Mouse (Mus musculus) embryonic facial prominence, embryonic 14.5 days (tissue): ENCODE results near the gene Camta1. TPM values are rescaled to one million over a fixed set of nuclear protein-coding genes. Genes with fewer than 3 reads are reported as not detected.

Experiments
- ATAC-seq: fragments of 200-750 bp; cut with Nextera tagmentation; 2 replicates; pipeline ENCODE4 v1.8.0; 2017; ENCODE audit warnings: low read depth, moderate number of reproducible peaks, moderate TSS enrichment
- DNase-seq: peaks from one replicate; pipeline ENCODE4 v3.0.0-alpha.2; 2015; ENCODE audit warnings: low spot score
- H3K27ac ChIP-seq: fragments of 300-500 bp; sonication (generic); replicated peaks from 2 replicates; pipeline ENCODE4 v1.5.1; 2014; ENCODE audit warnings: low read depth, mild to moderate bottlenecking, low read length, moderate library complexity
- H3K27me3 ChIP-seq: fragments of 300-500 bp; sonication (generic); replicated peaks from 2 replicates; pipeline ENCODE4 v1.6.1; 2014; ENCODE audit warnings: low read length; ENCODE audit not compliant: control insufficient read depth, insufficient read depth
- H3K36me3 ChIP-seq: fragments of 300-500 bp; sonication (generic); 2 replicates; pipeline ENCODE4 v1.6.1; 2014; ENCODE audit warnings: low read length, mixed read lengths; ENCODE audit not compliant: control insufficient read depth, insufficient read depth
- H3K4me1 ChIP-seq: fragments of 300-500 bp; sonication (generic); 2 replicates; pipeline ENCODE4 v1.6.1; 2014; ENCODE audit warnings: antibody characterized with exemption, low read length; ENCODE audit not compliant: control insufficient read depth, insufficient read depth
- H3K4me2 ChIP-seq: fragments of 300-500 bp; sonication (generic); 2 replicates; pipeline ENCODE4 v1.6.1; 2014; ENCODE audit warnings: low read depth, mild to moderate bottlenecking, low read length, moderate library complexity, mixed read lengths
- H3K4me3 ChIP-seq: fragments of 300-500 bp; sonication (generic); 2 replicates; pipeline ENCODE4 v1.5.1; 2014; ENCODE audit warnings: low read depth, mild to moderate bottlenecking, low read length
- H3K9ac ChIP-seq: fragments of 300-500 bp; sonication (generic); 2 replicates; pipeline ENCODE4 v1.6.1; 2014; ENCODE audit warnings: low read depth, mild to moderate bottlenecking, low read length, moderate library complexity, mixed read lengths
- H3K9me3 ChIP-seq: fragments of 300-500 bp; sonication (generic); 2 replicates; pipeline ENCODE4 v1.6.1; 2016; ENCODE audit warnings: low read length; ENCODE audit not compliant: control insufficient read depth
- WGBS: fragments of 180-500 bp; shearing (Covaris S2); extraction: QIAGEN DNeasy Blood & Tissue Kit; methylation state at CpG from one replicate; pipeline ENCODE4 v1.1.7; 2014; 5-methylcytosine and 5-hydroxymethylcytosine counted together
- polyA plus RNA-seq: library from polyadenylated mRNA; unstranded; fragments of >200 nt; fragmentation: Nextera tagmentation; extraction: Ambion mirVana; gene quantifications from 2 replicates; pipeline ENCODE4 v1.2.1, GENCODE M21; 2014

Gene Camta1
- polyA plus RNA-seq, 1 experiment from 2014 or later = 77.3 TPM

GRCm38 (mm10) chr4:151130756-151131490, 730.8 kb downstream of the Camta1 start:
- DNase-seq (no peak), ATAC-seq (no peak)
- Histone ChIP-seq H3K27ac (no peak overlapping the region), H3K27me3 (no peaks in the 10 kb centered on the region), H3K36me3 (no peaks in the 10 kb centered on the region), H3K4me2 (no peak overlapping the region), H3K9me3 (no peaks in the 10 kb centered on the region), H3K9ac (no peak overlapping the region; the same call in 1 of the 2 replicates), H3K4me1 (peaks cover 18% of the 10 kb centered on the region), H3K4me3 (no peak overlapping the region)
- 71% methylated on average over 9 of the region's 9 CpGs for WGBS

GRCm38 (mm10) chr4:151129725-151130557, 731.7 kb downstream of the Camta1 start:
- Histone ChIP-seq H3K9me3 (no peaks in the 10 kb centered on the region), H3K36me3 (no peaks in the 10 kb centered on the region), H3K4me2 (peak overlapping the region; percentile 88), H3K27me3 (no peaks in the 10 kb centered on the region), H3K27ac (peak overlapping the region; percentile 94), H3K9ac (peak overlapping the region; percentile 84), H3K4me1 (peaks cover 18% of the 10 kb centered on the region), H3K4me3 (peak overlapping the region; percentile 66)
- DNase-seq (no peak), ATAC-seq (no peak)
- 64% methylated on average over 16 of the region's 16 CpGs for whole genome bisulfite sequencing

GRCm38 (mm10) chr4:151128641-151129541, 732.8 kb downstream of the Camta1 start:
- Histone ChIP-seq H3K4me1 (peaks cover 18% of the 10 kb centered on the region), H3K27ac (peak overlapping the region; percentile 94), H3K36me3 (no peaks in the 10 kb centered on the region), H3K9me3 (no peaks in the 10 kb centered on the region), H3K9ac (peak overlapping the region; percentile 84), H3K4me2 (peak overlapping the region; percentile 88), H3K4me3 (peak overlapping the region; percentile 66), H3K27me3 (no peaks in the 10 kb centered on the region)
- under 1% methylated on average over 48 of the region's 69 CpGs for WGBS
- DNase-seq = peak; percentile 95
- ATAC-seq = peak; percentile 84

DNA sequence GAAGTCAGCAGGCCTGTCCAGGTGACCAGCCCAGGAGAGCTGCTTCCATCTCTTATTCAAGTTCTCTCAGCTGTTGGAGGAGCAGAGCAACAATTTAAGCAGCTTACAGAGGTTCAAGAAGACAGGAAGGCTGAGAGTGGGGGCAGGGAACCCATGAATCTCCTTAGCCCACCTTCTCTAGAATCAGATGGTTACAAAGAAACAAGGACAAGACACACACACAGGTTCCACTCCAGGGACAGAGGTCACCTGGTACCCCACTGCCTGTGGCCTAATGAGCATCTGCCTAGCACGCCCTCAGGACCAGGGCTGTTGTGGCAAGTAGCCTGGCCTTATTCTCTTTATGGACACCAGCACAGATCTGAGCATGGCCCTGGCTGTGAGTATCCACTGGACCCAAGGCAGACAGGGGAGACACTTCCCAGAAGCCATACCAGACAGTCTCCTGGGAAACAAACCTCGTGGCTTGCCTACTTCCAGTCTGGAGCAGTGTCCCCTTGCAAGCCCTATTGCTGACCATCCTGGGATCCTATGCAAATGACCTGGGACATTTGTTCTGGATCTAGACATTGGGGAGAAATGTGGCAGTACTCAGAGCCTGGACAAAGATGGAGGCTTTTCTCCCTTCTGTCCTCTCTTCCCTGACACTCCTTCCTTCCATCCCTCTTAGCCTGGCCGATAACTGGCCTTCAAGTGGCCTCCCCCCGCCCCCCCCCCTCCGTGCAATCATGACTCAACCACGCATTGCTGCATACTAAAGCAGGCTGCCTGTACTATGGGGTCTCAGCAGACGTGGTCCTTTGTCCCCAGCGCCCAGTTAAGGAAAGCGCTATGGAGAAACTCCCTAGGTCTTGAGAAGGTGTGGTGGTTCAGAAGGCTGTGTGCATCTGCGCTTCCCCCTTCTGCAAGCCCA, 733.8 kb downstream of the Camta1 start:
- ATAC-seq (peak; percentile 45), DNase-seq (no peak)
- WGBS = 8% methylated on average over 9 of the region's 10 CpGs

GRCm38 (mm10) chr4:151118883-151119282, 742.8 kb downstream of the Camta1 start:
- Histone ChIP-seq H3K27ac (no peak overlapping the region), H3K9me3 (no peaks in the 10 kb centered on the region), H3K9ac (no peak overlapping the region), H3K36me3 (no peaks in the 10 kb centered on the region), H3K4me3 (no peak overlapping the region), H3K4me2 (no peak overlapping the region), H3K4me1 (no peaks in the 10 kb centered on the region), H3K27me3 (no peaks in the 10 kb centered on the region)
- DNase-seq (no peak), ATAC-seq (no peak)
- 92% methylated on average over 3 of the region's 3 CpGs for WGBS

More for the DNA sequence above, 733.8 kb downstream of the Camta1 start:
- Histone ChIP-seq H3K9me3 (no peaks in the 10 kb centered on the region), H3K36me3 (no peaks in the 10 kb centered on the region), H3K27ac (peak overlapping the region; percentile 94), H3K4me2 (peak overlapping the region; percentile 88), H3K9ac (peak overlapping the region; percentile 84), H3K4me1 (peaks cover 18% of the 10 kb centered on the region), H3K27me3 (no peaks in the 10 kb centered on the region), H3K4me3 (peak overlapping the region; percentile 66)

DNA sequence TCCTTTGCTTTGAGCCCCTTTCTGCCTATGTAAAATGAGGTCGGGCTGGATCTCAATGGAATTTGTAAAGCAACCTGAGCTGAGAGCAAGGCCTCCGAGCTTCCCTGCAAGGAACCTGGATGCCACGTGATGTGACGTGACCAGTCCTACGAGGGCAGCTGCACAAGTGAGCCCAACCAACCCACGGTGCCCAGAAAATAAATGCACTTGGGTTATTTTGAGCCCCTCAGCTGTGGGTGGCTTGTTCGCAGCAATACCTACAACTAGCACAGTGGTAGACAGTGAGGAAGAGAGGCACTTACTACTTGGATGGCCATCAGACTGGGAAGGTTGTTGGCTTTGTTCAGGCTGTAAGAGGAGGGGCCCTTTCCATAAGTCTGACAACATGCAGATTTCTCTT, 747.1 kb downstream of the Camta1 start:
- WGBS = 71% methylated on average over 7 of the region's 7 CpGs
- DNase-seq = no peak
- no peak for ATAC-seq
- Histone ChIP-seq H3K4me2 (no peak overlapping the region), H3K27me3 (peaks cover 5% of the 10 kb centered on the region; the same call in 1 of the 2 replicates), H3K9ac (no peak overlapping the region), H3K36me3 (no peaks in the 10 kb centered on the region), H3K9me3 (no peaks in the 10 kb centered on the region), H3K27ac (no peak overlapping the region), H3K4me3 (no peak overlapping the region), H3K4me1 (no peaks in the 10 kb centered on the region)

GRCm38 (mm10) chr4:151111226-151111625, 750.5 kb downstream of the Camta1 start:
- no peak overlapping the region for H3K9ac ChIP-seq
- H3K9me3 ChIP-seq = no peaks in the 10 kb centered on the region
- no peak for DNase-seq
- H3K4me3 ChIP-seq = no peak overlapping the region
- 0 out of 2 replicates have a peak, but pooled peaks cover 3% of the 10 kb centered on the region for H3K4me1 ChIP-seq
- no peaks in the 10 kb centered on the region for H3K36me3 ChIP-seq
- H3K27me3 ChIP-seq = peaks cover 28% of the 10 kb centered on the region
- no peak overlapping the region for H3K27ac ChIP-seq
- ATAC-seq = no peak
- no peak overlapping the region for H3K4me2 ChIP-seq
- 58% methylated on average over 8 of the region's 8 CpGs for WGBS
